Mouse (Mus musculus) kidney, postnatal 25 days (tissue): ENCODE data around the gene Rps28.

Source experiments
- DNase-seq, 2 experiments: peaks; one replicate each; pipeline ENCODE4 v3.0.0; 2021; ENCODE audit warnings: mixed read lengths in 2 of 2

Gene Rps28

DNA sequence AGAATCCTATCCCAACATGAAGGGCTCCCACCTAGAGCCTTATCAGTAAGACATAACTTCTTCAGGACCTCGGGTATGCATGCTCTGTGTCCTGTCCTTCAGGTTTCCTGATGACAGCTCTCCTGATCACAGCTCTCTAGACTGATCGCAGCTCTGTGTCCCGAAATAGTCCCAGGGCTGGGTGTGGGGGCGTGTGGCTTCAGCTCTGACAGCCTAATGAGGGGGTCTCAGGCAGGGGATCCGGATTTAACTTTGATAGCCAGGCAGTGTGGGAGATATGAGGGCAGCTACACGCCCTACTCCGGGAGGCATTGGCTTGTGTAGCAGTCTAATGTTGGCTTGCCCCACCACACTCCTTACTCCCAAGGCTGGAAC lies 13.2 kb downstream of the Rps28 start:
- DNase-seq = no peak

DNA sequence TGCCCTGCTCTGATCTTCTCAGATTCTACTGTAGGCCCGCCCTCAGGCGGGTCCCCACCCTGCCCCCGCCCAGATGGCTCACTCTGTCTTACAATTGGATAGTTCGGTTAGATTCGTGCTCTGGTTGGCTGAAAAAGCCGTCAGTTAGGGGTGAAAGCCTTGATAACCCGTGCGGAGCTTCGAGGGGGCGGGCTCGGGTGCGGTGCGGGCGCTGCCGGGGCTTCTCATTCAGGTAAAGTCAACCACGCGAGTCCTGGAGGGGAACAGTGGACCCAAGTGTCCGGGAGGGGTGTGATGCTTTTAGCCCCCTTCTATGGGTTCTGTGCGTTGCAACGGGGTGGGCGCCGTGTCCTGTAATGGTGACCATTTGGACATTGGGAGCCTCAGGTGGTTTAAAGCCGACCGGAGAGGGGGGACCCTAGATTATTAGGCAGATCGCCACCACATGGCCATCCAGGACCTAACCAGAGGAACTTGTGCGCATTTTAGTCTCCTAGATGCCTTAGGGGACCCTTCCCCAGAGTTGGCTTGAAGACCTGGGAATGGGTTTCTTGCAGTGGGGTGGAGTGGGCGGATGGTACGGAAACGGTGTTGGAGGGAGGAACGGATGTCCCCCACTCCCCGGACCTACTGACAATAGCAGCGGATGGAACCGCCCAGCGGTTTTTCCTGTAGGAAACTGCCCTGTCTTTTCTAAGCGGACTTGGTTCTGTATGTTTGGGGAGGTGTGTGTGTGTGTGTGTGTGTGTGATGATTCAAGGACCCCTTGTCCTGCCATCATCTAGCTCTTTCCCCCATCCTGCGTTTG lies 13.8 kb downstream of the Rps28 start, which contains the start of gene Kank3:
TSS of gene Kank3 (plus strand) at position 186 of the 808 bp plus-strand sequence.
- DNase-seq = peak; percentile 96 to 97

DNA sequence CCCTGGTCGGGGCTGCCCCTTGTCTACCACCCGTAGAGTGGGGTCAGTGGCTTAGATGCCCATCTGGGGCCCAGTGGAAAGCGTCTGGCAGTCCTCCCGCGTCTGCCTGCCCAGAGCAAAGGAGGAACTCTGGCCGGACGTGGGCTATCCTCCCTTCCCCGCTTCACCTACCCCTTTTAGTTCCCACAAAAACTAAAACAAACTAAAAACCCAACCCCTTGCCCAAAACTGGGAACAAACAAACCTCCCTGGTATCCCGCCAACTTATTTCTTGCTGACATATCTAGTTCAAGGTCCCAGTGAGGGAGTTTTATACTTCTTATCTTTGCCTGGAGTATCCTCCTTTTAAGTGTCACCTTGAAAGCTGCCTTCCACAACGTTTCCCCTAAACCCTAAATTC lies 16.2 kb downstream of the Rps28 start:
- DNase-seq = peak in 1 of 2 experiments; percentile 44

DNA sequence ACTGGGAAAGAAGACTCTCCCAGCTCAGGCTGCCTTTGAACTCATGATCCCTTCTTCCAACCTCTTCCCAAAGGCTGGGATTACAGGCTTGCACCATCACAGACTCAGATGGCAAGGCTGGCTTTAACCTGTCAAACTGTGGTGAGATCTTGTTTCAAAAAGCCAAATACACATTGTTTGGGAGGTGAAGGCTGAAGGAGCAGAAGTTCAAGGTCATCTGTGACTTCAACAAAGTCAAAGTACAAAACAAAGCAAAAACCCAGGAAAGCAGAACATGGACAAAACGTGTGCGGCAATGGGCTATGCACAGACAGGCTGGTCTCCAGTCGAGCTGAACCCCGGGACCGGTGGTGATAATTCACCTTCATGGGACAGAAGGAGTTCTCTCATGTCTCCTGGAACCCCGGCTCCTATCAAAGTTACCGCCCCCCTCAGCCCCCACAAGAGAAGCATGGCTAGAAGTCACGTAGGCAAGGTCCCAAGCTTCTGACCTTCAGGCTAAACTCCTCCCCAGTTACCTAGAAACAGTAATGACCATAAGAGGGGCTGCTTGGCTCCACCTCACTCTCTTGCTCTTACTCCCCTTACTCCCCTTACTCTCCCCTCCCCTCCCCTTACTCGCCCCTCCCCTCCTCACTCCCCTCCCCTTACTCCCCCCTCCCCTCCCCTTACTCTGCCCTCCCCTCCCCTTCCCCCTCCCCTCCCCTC lies 17.0 kb downstream of the Rps28 start:
- no peak for DNase-seq

DNA sequence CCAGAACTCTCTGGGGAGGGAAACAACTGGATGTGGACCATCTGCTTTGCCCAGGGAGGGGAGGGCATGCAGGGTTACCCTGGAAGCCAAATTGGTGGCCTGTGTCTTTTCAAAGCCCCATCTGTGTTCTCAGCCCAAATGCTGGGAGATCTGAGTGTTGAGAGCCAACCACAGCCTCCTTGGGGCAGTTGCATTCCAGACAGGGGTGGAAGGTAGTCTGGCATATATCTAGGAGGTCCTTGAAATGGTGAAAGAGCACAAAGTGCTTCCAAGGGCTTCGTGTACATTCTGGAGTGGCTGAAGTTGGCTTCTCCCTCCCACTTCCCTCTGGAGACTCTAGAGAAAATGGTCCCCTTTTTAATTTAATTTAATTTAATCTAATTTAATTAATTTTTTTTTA lies 19.6 kb downstream of the Rps28 start:
- no peak for DNase-seq

DNA sequence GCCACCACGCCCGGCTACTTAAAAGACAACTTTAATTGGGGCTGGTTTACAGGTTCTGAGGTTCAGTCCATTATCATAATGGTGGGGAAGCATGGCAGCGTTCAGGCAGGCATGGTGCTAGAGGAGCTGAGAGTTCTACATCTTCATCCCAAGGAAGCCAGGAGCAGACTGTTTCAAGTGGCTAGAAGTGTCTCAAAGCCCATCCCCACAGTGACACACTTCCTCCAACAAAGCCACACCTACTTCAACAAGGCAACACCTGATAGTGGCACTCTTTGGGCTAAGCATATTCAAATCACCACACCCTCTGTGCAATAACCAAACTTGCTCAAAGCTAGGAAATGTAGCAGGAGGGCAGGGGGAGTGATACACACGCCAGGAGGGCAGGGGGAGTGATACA lies 20.2 kb downstream of the Rps28 start:
- DNase-seq = no peak

DNA sequence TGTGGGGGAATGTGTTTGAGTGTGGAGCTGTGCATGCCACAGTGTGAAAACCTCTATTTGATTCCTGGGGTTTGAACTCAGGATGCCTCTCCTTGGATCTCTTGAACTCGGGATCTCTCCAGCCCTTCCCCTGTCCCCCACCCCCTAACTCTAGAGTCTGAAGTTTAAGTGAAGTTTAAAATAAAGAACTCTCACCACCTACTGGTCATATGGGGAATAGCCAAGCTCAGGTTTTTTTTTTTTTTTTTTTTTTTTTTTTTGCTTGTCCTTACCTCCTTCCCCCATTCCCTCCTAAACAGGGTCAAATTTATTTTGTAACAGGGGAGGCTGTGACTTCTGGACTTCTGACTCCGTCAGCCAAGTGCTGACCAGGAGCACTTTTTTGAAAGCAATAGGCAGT lies 22.1 kb downstream of the Rps28 start:
- no peak for DNase-seq

DNA sequence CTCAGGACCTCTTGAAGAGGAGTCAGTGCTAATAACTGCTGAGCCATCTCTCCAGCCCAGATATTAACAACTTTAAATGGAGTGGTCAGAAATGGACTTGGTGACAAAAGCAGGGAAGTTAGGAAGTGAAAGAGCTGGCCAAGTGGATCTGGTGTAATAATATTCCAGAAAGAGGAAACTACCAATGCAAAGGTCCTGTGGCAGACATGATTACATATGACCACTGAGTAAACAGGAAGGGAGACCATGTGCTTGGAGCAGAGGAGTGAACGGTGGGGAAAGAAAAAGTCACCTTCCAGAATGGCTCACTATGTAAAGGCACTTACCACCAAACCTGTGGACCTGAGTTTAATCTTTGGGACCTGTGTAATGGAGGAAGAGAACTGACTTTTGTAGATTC lies 25.1 kb downstream of the Rps28 start:
- no peak for DNase-seq

DNA sequence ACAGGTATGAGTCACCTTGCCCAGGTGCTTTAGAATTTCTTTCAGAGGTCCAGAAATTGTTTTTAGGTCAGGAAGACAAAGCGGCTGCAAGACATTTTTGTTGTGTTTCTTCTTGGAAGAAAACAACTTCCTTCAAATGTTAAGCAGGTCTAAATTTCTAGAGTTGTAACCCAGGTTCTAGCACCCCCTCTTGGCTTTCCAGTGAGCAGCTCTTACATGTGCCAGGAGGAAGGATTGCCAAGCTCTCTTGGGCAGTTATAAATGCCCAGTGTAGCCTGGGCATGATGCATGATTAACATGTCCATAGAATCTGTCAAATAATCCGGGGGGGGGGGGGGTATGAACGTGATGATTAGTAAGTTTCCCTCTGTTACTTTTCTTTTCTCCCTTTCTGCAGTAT lies 26.1 kb downstream of the Rps28 start:
- DNase-seq = peak; percentile 63 to 67

DNA sequence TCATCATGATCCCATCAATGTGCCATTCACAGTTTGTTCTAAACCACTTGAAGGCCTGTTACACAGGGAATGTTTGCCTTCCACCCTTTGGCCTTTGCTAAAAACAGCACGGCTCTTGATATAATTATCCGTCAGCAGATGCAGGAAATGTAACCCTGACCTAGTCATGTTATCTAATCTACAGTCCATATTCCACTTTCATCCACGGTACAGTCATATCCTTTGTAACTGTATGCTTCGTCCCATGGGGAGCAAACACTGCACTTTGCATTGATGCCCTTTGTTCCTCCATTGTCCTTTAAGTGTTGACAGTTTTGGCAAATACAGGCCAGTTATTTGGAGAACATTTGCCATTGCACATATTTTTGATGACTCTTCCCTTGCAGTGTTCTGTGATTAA lies 35.6 kb downstream of the Rps28 start:
- no peak for DNase-seq

DNA sequence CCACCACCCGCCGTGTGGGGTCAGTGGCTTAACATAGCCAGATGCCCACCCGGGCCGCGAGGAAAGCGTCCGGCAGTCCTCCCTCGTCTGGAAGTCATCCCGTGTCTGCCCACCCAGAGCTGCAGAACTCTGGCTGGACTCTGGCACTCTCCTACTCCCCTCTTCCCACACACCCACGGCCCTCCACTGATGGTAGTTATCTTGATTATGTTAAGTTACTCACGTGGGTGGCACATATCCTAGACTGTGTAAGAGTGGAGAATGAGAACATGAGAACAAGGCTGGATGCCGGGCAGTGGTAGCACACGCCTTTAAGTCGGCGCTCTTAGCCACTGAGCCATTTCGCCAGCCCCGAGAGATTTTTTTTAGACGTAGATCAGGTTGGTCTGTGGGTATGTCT lies 38.0 kb downstream of the Rps28 start:
- no peak for DNase-seq

DNA sequence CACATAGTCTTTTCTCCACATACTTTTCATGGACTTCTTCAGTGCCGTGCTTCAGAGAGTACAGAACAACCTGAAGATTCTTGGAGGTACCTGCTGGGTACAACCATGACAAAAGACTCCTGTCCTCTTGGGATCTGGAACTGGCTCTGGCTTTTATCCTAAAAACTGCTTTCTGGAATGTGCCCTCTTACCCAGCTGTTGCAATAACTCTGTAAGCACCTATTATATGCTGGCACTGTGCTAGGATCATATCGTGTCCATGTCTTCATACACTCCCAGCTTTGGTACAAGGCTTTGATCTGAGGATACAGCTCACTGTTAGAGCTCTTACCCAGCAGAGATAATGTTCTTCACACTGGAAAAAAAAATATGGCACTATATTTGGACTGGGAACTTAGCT lies 39.4 kb downstream of the Rps28 start:
- no peak for DNase-seq

DNA sequence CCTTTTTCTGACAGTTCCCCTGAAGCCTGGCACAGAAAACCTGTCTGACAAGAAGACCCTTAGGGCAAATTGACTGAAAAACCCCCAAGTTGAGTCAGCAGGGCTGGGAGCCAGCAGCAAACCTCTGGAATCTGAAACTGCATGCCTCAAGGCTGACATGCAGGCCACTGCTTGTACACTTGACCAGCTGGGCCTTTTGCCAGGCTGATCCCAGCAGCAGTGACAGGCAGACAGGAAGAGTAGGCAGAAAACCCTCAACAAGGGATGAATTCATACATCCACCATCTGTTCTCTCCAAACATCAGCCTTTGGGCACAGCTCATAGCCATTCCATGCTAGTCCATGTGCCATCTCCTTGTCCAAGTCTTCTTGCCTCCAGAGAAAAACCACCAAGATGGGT lies 41.0 kb downstream of the Rps28 start:
- DNase-seq = peak; percentile 94

DNA sequence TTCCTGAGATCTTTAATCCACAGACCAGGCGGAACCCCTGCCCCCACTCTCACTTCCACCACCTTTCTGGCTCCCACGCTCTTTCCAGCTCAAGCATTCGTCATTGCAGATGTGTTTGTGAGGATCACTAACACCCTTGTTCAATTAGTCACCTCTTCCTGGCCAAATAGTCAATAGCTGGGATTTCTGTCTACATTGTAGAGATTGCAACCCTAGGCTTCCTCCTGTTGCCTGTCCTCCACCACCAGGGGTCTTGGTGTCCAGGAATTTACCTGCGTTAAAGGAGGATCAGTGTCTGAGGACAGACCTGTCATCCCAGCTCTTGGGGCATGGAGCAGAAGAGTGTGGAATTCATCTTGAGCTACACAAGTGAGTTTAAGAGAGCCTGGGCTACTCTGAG lies 42.3 kb downstream of the Rps28 start:
- no peak for DNase-seq

DNA sequence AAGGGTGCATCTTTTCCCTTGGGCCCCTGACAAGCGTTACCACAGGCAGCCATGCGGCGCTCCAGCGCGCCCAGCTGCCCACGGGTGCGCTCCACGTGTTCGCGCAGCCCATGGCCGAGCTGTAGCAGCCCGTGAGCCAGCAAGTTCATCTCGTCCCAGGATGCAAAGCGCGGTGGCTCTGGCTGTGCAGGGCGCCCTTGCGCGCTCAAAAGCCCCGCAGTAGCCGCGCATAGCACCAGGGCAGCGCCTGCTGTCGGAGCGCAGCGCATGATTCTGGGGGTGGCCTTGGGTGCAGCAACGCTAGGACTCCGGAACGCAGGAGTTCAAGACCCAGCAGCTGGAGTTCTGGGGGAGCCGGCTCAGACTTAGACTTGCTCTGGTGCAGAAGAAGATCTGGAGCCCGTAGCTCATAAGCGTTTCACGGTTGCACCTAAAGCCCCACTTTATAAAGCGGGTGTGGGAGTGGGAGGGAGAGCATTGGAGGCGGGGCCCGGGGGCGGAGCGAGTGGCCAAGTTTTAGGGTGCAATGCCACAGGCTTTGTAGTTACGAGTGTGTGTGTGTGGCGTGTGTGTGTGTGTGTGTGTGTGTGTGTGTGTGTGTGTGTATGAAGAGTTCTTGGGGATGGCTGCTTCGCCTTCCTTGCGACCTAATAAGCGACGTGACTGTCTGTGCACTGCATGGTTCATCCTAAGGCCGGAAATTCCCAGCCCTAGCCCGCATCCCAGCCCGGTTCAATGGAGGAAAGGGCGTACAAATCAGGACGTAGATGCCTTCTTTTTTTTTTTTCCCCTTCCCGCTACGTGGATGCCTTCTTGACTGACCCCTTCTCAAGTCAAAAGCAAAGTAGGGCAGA lies 43.0 kb downstream of the Rps28 start, which contains the start of gene Angptl4:
TSS of gene Angptl4 (minus strand) at position 707 of the 854 bp plus-strand sequence.
- DNase-seq = peak; percentile 80 to 90

DNA sequence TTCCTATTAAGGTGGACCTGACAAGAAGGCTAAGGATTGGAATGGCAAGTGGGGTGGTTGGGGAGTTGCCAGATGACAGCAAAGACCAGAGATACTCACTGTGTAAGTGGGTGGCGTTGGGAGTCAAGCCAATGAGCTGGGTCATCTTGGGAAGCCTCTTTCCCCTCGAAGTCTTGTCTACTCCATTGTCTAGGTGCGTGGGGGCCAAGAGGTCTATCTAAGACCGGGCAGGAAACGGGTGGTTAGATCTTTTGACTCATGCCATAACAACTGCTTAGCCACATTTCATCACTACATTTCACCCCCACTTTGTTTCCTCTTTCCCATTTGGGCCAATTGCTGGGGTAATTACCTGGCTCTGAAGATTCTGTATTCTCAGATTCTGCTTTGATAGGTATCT lies 43.9 kb downstream of the Rps28 start:
- peak; percentile 44 to 61 for DNase-seq

DNA sequence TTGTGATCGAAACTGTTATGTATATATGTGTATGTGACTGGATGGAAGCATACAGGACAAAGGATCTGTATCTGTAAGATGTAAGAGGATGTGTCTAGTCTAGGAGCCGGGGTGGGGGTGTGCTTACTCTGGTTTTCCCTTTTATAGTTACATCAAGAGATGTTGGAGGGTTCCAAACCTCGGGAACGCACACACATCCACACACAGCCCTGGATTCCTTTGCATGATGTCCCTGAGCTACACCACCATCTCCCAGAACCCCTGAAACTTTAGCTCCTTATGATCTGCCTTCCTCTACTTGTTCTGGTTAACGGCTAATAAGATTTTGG lies 44.4 kb downstream of the Rps28 start:
- no peak for DNase-seq

DNA sequence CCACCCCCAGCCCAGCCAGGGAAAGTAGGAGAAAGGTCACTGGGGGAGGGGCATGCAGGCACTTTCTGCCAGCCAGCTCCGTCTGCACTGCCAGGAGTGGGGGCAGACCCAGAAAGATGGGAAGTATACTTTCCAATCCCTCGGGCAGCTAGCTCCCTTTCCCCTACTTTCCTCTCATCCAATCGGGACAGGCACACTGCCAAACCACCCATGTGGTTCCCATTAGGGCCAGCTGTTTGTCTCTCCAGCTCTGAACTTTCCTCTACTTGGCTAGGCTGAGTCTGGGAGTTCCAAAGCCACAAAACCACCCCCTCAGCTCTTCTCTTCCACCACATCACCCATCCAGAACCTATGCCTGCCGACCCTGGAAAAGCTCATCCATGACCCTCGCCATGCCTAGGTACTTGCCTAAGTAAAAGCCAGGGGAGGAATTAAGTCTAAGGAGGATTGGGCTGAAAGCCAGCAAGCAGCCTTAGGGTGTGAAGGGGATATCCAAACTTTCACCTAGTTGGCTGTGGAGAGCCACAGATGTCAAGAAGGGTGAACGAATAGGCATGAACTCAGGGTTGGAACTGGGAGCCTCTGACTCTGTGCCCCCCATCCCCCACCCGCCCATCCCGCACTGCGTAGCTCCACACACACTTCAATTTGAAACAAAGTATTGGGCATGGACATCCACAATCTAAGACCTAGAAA lies 44.9 kb downstream of the Rps28 start:
- peak; percentile 98 to 99 for DNase-seq

DNA sequence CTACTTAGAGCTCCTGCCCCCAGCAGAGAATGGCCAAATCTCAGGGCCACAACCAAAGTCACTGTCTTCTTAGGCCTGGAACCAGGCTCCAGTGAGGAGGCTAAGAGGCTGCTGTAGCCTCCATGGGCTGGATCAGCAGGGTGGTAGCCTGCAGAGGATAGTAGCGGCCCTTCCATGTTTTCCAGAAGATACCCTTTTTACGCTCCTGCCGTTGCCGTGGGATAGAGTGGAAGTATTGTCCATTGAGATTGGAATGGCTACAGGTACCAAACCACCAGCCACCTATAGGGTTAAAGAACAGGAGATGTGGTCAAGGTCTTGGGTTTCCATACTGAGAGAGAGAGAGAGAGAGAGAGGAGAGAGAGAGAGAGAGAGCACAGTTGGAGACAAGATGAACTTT lies 49.1 kb downstream of the Rps28 start:
- no peak for DNase-seq

DNA sequence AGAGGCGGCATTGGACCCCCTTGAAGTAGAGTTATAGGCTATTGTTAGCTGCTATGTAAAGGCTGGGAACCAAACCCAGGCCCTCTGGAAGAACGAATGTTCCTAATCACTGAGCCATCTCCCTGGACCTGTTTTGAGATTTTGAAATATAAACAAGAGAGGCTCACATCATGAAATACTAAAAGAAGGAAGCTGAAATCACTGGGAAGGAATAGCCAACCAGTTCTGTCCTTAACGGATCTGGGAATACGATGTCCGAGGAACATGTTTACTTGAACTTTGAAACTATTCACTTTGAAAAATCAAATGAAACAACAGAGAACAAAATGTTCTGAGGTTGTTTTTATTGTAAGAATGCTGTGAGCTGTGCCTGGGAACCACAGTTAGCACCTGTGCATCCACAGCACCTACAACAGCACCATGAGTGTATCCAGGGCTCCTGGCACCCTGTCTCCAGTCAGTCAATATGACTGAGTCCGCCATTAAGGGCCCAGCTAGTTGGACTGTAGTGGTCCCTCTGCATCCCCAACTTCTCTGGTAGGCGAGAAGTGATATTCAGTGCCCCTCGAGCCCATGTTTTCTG lies 49.7 kb downstream of the Rps28 start:
- peak in 1 of 2 experiments; percentile 67 for DNase-seq

DNA sequence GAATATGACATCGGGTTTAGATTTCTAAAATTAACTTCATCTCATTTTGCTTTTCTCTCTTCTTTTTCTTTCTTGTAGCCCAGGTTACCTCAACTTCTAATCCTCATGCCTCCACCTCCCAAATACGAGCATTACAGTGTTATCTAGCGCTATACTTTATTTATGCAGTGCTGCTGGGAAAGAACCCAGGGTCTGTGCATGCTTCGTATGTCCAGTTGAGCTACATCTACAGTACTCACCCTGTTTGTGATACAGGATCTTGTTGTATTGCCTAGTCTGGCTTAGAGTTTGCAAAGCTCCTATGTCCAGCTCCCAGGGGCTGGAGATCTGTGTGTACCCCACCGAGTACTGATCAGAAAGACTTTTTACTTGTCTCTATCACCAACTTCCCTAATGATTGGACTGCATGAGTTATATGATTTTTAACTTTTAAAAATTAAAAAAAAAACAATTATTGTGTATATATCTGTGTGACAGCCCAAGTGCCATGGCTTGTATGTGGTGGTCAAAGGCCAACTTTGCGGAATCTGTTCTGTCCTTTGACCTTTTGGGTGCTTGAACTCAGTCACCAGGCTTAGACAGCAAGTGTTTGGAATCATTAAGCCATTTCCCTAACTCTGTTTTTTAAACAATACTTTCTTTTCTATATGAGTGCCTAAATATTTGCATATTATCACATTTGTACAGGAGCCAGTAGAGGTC lies 50.3 kb downstream of the Rps28 start:
- peak; percentile 46 to 63 for DNase-seq

DNA sequence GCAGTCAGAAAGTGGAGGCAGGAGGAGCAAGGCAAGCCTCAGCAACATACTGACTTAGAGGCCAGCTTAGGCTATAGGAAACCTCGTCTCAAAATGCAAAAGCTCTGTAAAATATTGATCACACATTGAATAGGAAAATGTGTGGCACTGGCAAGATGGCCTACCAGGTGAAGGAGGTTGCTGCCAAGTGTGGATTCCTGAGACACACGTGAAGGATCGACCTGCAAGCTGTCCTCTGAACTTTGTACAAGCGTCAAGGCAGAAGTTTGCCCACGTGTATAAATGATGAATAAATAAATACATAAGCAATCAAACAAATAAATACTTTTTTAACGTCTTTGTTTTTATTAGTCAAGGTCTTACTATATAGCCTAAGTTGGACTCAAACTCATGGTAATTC lies 50.9 kb downstream of the Rps28 start:
- DNase-seq = peak; percentile 31 to 60
